Mouse (Mus musculus): ENCODE data around the gene 3425401B19Rik. TPM values are rescaled to one million over a fixed set of nuclear protein-coding genes. Genes with fewer than 3 reads are reported as not detected.

3425401B19Rik gene
- not detected for total RNA-seq (2023)

DNA sequence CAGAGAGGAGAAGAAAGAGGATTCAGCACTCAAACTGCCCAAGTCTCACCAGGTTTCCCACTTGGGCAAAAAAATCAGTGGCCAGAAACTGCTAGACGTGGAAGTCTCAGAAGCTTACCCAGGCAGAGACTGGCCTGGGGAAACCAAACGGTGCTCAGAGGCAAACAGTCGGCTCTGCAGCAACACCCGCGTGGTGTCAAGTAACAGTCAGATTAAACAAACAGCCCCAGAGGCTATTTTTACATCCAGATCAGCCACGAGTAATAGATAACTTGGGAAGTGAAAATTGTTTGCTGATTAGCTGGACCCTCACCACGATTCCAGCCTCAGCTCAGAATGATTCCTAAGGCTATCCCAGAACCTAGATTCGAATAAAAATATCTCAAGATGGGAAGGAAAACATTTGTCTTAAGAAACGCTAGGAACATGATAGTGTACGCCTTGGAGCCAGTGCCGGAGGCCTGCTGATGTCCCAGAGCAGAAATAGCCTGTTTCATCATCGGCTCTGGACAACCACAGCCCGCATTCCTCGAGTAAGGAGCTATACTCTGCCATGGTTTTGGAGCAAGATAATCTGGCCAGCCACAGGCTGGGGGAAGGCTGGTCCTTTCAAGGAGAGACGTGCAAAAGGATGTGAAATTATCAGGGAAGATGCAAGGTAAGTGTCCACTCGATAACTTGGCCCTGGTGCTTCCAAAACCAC is at the start of gene 3425401B19Rik:
Gene 3425401B19Rik, minus strand, starts transcription at position 170 of the 703 bp plus-strand sequence.

Other genes with a start within 250 kb of the 3425401B19Rik start
- gene Slc18a3, start 220.4 kb downstream of the 3425401B19Rik start, total RNA-seq (2023): not detected
- not detected for gene Chat, start 219.3 kb downstream of the 3425401B19Rik start, total RNA-seq (2023)
- gene Ercc6, start 171.8 kb downstream of the 3425401B19Rik start, total RNA-seq (2023): 57.5 TPM
- not detected for gene Prrxl1, start 85.9 kb downstream of the 3425401B19Rik start, total RNA-seq (2023)
- gene Tmem273, start 100.7 kb upstream of the 3425401B19Rik start, total RNA-seq (2023): 0.53 TPM
- not detected for gene Fam170b, start 148.7 kb upstream of the 3425401B19Rik start, total RNA-seq (2023)
- gene Vstm4, start 171.5 kb upstream of the 3425401B19Rik start, total RNA-seq (2023): not detected